Mouse (Mus musculus) thymus, adult 2 months (tissue): ENCODE measurements around the gene Akr1b8. TPM values are rescaled to one million over a fixed set of nuclear protein-coding genes. Genes with fewer than 3 reads are reported as not detected.

Source experiments
- DNase-seq: peaks from one replicate; pipeline ENCODE4 v3.0.0; 2021
- H3K27ac ChIP-seq: fragments of 200-500 bp; 2 replicates; pipeline ENCODE4 v1.5.1; 2012; ENCODE audit warnings: low read length, control low read depth; ENCODE audit not compliant: control insufficient read depth, insufficient read depth
- H3K27me3 ChIP-seq: fragments of 200-500 bp; 2 replicates; pipeline ENCODE4 v1.6.1; 2012; ENCODE audit warnings: mild to moderate bottlenecking, low read length, moderate library complexity, mixed read lengths; ENCODE audit not compliant: control insufficient read depth, insufficient read depth
- H3K36me3 ChIP-seq: fragments of 200-500 bp; 2 replicates; pipeline ENCODE4 v1.6.1; 2012; ENCODE audit warnings: mild to moderate bottlenecking, low read length, moderate library complexity; ENCODE audit not compliant: control insufficient read depth, insufficient read depth
- H3K4me1 ChIP-seq: fragments of 200-500 bp; replicated peaks from 2 replicates; pipeline ENCODE4 v1.6.1; 2012; ENCODE audit warnings: low read length; ENCODE audit not compliant: control insufficient read depth, insufficient read depth
- H3K4me3 ChIP-seq: fragments of 200-500 bp; 2 replicates; pipeline ENCODE4 v1.5.1; 2012; ENCODE audit warnings: mild to moderate bottlenecking, low read length, control low read depth, moderate library complexity; ENCODE audit not compliant: control insufficient read depth, insufficient read depth
- CTCF ChIP-seq: fragments of 200-500 bp; IDR thresholded peaks from 2 replicates; pipeline ENCODE4 v1.5.1; 2012; ENCODE audit warnings: mild to moderate bottlenecking, control low read depth, low read length, moderate library complexity, borderline replicate concordance; ENCODE audit not compliant: control insufficient read depth, poor library complexity, insufficient read depth; ENCODE audit errors: extremely low read depth
- POLR2A ChIP-seq: fragments of 200-500 bp; IDR thresholded peaks from 2 replicates; pipeline ENCODE4 v1.6.1; 2012; ENCODE audit warnings: mild to moderate bottlenecking, low read length, control low read depth, moderate library complexity; ENCODE audit not compliant: control insufficient read depth, poor library complexity, insufficient read depth; ENCODE audit errors: extremely low read depth
- WGBS: fragments of 180-500 bp; shearing (Covaris S2); methylation state at CpG from one replicate; pipeline ENCODE4 v1.1.7; 2018; 5-methylcytosine and 5-hydroxymethylcytosine counted together
- polyA plus RNA-seq: library from polyadenylated mRNA; depleted of rRNA; stranded (reverse); fragments of >200 nt; gene quantifications from 2 replicates; pipeline ENCODE4 v1.2.3, GENCODE M21; 2012; rRNA removed

Akr1b8 gene
- 1.2 and 1.4 TPM in 2 replicates for polyA plus RNA-seq

DNA sequence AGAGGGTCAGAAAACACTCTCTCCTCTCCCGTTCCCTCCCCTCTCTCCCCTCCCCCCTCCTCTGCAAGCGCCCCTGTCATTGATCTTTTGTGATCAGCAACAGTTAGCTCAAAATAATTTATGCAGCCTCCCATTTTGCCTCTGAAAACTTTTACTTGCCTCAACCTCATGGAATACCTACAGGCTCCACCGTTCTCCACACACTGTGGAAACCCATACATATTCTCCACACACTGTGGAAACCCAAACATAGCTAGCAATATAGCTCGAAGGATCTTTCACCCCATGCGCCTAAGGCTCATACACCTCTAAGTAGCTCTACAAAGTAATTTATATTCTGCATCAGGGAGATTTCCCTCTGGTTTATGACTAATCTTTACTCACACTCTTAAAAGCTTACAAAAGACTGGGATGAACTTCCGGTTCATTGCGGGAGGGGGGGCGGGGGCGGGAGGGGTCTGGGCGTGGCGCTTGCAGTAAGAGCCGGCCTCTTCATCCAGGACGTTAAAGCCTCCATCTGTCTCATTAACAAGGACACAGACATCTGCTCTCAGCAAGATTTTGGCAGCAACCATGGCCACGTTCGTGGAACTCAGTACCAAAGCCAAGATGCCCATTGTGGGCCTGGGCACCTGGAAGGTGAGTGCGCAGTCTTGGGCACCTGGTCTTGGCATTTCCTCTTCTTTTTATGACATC lies at the start of gene Akr1b8:
Gene Akr1b8 (plus strand): TSS at position 462 of the 696 bp plus-strand sequence.
- Histone ChIP-seq H3K36me3 (no peaks in the 10 kb centered on the region), H3K4me3 (no peak within 1 kb of the TSS), H3K4me1 (0 out of 2 replicates have a peak, but pooled peaks cover 2% of the 10 kb centered on the region), H3K27ac (no peak within 1 kb of the TSS), H3K27me3 (no peaks in the 10 kb centered on the region)
- TF ChIP-seq POLR2A (no peak), CTCF (no peak)
- no peak for DNase-seq
- 57% methylated on average over 16 of the region's 16 CpGs for WGBS

GRCm38 (mm10) chr6:34304675-34305241 lies 49.2 kb upstream of the Akr1b8 start:
- H3K4me3 ChIP-seq, result no peak overlapping the region
- DNase-seq, result no peak
- no peaks in the 10 kb centered on the region for H3K4me1 ChIP-seq
- peaks cover 28% of the 10 kb centered on the region for H3K36me3 ChIP-seq
- TF ChIP-seq CTCF (no peak), POLR2A (no peak)
- no peak overlapping the region for H3K27ac ChIP-seq
- no peaks in the 10 kb centered on the region for H3K27me3 ChIP-seq
- WGBS, result 92% methylated on average over 10 of the region's 10 CpGs

- Histone ChIP-seq H3K4me1 (no peaks in the 10 kb centered on the region), H3K27ac (no peak overlapping the region), H3K36me3 (peaks cover 47% of the 10 kb centered on the region), H3K4me3 (no peak overlapping the region), H3K27me3 (no peaks in the 10 kb centered on the region)
- 96% methylated on average over 6 of the region's 6 CpGs for WGBS
- TF ChIP-seq CTCF, result no peak
- TF ChIP-seq POLR2A, result no peak
- no peak for DNase-seq
Observed at GRCm38 (mm10) chr6:34306797-34307196, 47.1 kb upstream of the Akr1b8 start.

DNA sequence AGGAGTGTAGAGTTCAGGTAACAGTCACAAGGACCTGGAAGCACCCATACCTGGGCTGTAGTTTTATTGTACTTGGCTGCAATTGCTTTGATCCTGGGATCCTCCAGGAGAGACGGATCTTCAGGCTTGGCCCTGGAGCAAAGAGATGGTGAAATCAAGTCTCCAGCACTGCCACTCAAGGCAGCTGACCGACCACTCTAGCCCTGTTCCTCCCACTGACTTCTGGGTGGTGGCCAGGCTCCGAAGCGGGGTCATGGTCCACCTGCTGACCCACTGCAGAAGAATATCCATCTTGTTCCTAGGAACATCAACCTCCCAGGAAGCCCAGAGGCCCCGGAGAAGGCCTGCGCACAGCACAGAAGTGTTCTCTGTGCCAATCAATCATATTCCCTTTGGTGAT lies 44.4 kb upstream of the Akr1b8 start:
- Histone ChIP-seq H3K4me1 (no peaks in the 10 kb centered on the region), H3K4me3 (no peak overlapping the region), H3K27me3 (no peaks in the 10 kb centered on the region), H3K36me3 (peaks cover 51% of the 10 kb centered on the region), H3K27ac (no peak overlapping the region)
- TF ChIP-seq CTCF (no peak), POLR2A (no peak)
- 97% methylated on average over 6 of the region's 6 CpGs for WGBS
- DNase-seq, result no peak

GRCm38 (mm10) chr6:34310023-34310595 lies 43.8 kb upstream of the Akr1b8 start:
- no peak for TF ChIP-seq POLR2A
- no peak for TF ChIP-seq CTCF
- Histone ChIP-seq H3K4me1 (no peaks in the 10 kb centered on the region), H3K27ac (no peak overlapping the region), H3K36me3 (peaks cover 46% of the 10 kb centered on the region), H3K27me3 (no peaks in the 10 kb centered on the region), H3K4me3 (no peak overlapping the region)
- 98% methylated on average over 11 of the region's 11 CpGs for WGBS
- DNase-seq, result no peak

- TF ChIP-seq POLR2A (no peak), CTCF (no peak)
- peaks cover 35% of the 10 kb centered on the region for H3K36me3 ChIP-seq
- H3K27ac ChIP-seq, result no peak overlapping the region
- no peak overlapping the region for H3K4me3 ChIP-seq
- WGBS, result 96% methylated on average over 9 of the region's 9 CpGs
- no peak for DNase-seq
- H3K27me3 ChIP-seq, result no peaks in the 10 kb centered on the region
- peaks cover 3% of the 10 kb centered on the region for H3K4me1 ChIP-seq
Observed at GRCm38 (mm10) chr6:34313386-34313785, 40.5 kb upstream of the Akr1b8 start.

- H3K4me3 ChIP-seq, result no peak overlapping the region
- TF ChIP-seq CTCF, result no peak
- no peak for TF ChIP-seq POLR2A
- no peak overlapping the region for H3K27ac ChIP-seq
- H3K4me1 ChIP-seq, result peaks cover 3% of the 10 kb centered on the region
- H3K36me3 ChIP-seq, result peaks cover 33% of the 10 kb centered on the region
- no peak for DNase-seq
- no peaks in the 10 kb centered on the region for H3K27me3 ChIP-seq
- 97% methylated on average over 2 of the region's 2 CpGs for WGBS
Observed at GRCm38 (mm10) chr6:34313921-34314320, 40.0 kb upstream of the Akr1b8 start.
